Mouse (Mus musculus) heart, adult 2 months (tissue): ENCODE results near the gene Ascc3.

Source experiments
- CTCF ChIP-seq: fragments of 200-600 bp; IDR thresholded peaks from 2 replicates; pipeline ENCODE4 v1.8.1; 2022; ENCODE audit warnings: antibody characterized with exemption, mild to moderate bottlenecking, moderate library complexity
- EP300 ChIP-seq: fragments of 200-500 bp; IDR thresholded peaks from 2 replicates; pipeline ENCODE4 v1.6.1; 2011; ENCODE audit warnings: low read depth, low read length, control low read depth; ENCODE audit not compliant: insufficient read depth

- TF ChIP-seq CTCF (no peak), EP300 (no peak)
Measured at GRCm38 (mm10) chr10:50895091-50895790, 302.8 kb downstream of the Ascc3 start.
